27 mouse cellular contexts compared by ENCODE assay signal in the genomic region with DNA sequence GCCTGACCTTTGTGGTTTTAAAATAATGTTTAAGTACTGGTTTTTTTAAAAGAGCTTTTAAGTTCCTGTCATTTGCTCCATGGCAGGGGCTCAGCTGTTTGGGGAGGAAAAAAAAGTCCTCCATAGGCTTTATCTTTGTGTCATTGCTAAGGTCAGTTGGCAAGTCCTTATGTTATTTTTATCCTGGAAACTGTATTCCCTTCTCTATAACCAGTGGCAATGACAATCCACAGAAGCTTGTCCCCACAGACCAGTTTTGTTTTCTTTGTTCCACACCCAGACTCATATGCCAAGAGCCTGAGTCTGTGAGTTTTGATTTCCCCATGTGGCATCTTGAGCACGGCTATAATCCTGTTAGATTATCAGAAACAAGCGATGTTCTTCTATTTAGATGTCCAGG. TPM values are rescaled to one million over a fixed set of nuclear protein-coding genes. Genes with fewer than 3 reads are reported as not detected.
DNase-seq lines count a peak whose midpoint lies in the region; ATAC-seq lines count a peak whose summit lies in the region.
"Had no signal": no experiment of that assay in that cellular context is flagged by ENCODE, and none has a peak within 500 bp of the region (broad histone marks: within the 10 kb centered on the region; RNA-seq: fewer than 3 reads in every experiment).

No protein-coding gene starts in this region.

- H3K4me2 ChIP-seq in liver, embryonic 12.5 days, result peak overlapping the region; percentile 39
- H3K4me2 ChIP-seq in liver, embryonic 11.5 days, result no peak overlapping the region
- H3K4me2 ChIP-seq in heart, embryonic 13.5 days, result peak overlapping the region; percentile 39
- peak overlapping the region; percentile 20; the same call in 1 of the 2 replicates for H3K4me2 ChIP-seq in liver, embryonic 16.5 days (ENCODE audit: low read depth, low read length)
- H3K4me2 ChIP-seq: intestine, embryonic 15.5 days; limb, embryonic 13.5 days; lung, embryonic 15.5 days had no signal

- H3K9me3 ChIP-seq in liver, embryonic 12.5 days (replicated peaks), result no peaks in the 10 kb centered on the region
- no peaks in the 10 kb centered on the region for H3K9me3 ChIP-seq in liver, embryonic 11.5 days (ENCODE audit: control insufficient read depth, low read length)
- H3K9me3 ChIP-seq in heart, embryonic 13.5 days, result no peaks in the 10 kb centered on the region
- H3K9me3 ChIP-seq in liver, embryonic 16.5 days (replicated peaks; ENCODE audit: control insufficient read depth, low read length), result no peaks in the 10 kb centered on the region
- H3K9me3 ChIP-seq: embryonic facial prominence, embryonic 10.5 days; forebrain, embryonic 10.5 days; hindbrain, embryonic 10.5 days; intestine, embryonic 15.5 days; limb, embryonic 13.5 days; lung, embryonic 15.5 days; megakaryocyte, embryonic 14.5 days had no signal

- peak; percentile 42 to 52 for DNase-seq in heart, adult 18-20 months
- DNase-seq in heart, postnatal 4 days, result no peak
- no peak for DNase-seq in liver, embryonic 11.5 days (ENCODE audit: low spot score)
- DNase-seq in lung, adult 18-20 months, result no peak
- DNase-seq: adrenal gland, postnatal 25 days; cerebellum, adult 11 months; cerebellum, adult 9-11 months; gastrocnemius, postnatal 25 days; kidney, postnatal 25 days; lung, postnatal 36 days; midbrain, embryonic 14.5 days; right cerebral cortex, postnatal 14 days; thymus, adult 2 months had no signal

- no peak for ATAC-seq in liver, embryonic 12.5 days
- no peak for ATAC-seq in liver, embryonic 11.5 days (replicated peaks; ENCODE audit: low FRiP score)
- ATAC-seq in heart, embryonic 13.5 days (ENCODE audit: extremely low read depth, insufficient number of reproducible peaks, low FRiP score, low TSS enrichment), result no peak; the same call in 1 of the 2 replicates
- ATAC-seq in liver, embryonic 16.5 days (ENCODE audit: low read depth), result no peak
- ATAC-seq: CD4-positive, CD25-positive, alpha-beta regulatory T cell, adult 4 months; forebrain, embryonic 16.5 days; hindbrain, embryonic 16.5 days; intestine, embryonic 15.5 days had no signal

- peak overlapping the region; percentile 31; the same call in 1 of the 2 replicates for H3K9ac ChIP-seq in liver, embryonic 12.5 days
- H3K9ac ChIP-seq in liver, embryonic 11.5 days (ENCODE audit: low read depth, low read length), result no peak overlapping the region
- H3K9ac ChIP-seq in heart, embryonic 13.5 days, result peak overlapping the region; percentile 51
- H3K9ac ChIP-seq in liver, embryonic 16.5 days (ENCODE audit: low read depth, low read length), result no peak overlapping the region
- H3K9ac ChIP-seq: intestine, embryonic 15.5 days; limb, embryonic 13.5 days; lung, embryonic 15.5 days had no signal

- H3K36me3 ChIP-seq in liver, embryonic 12.5 days, result peaks cover 86% of the 10 kb centered on the region
- no peaks in the 10 kb centered on the region; the same call in 1 of the 2 replicates for H3K36me3 ChIP-seq in liver, embryonic 11.5 days (ENCODE audit: control insufficient read depth, insufficient read depth, low read length)
- peaks cover 22% of the 10 kb centered on the region for H3K36me3 ChIP-seq in heart, embryonic 13.5 days
- peaks cover 50% of the 10 kb centered on the region for H3K36me3 ChIP-seq in liver, embryonic 16.5 days (ENCODE audit: control insufficient read depth, insufficient read depth)
- H3K36me3 ChIP-seq: embryonic facial prominence, embryonic 10.5 days; forebrain, embryonic 10.5 days; intestine, embryonic 15.5 days; limb, embryonic 13.5 days; lung, embryonic 15.5 days had no signal

- H3K4me3 ChIP-seq in liver, embryonic 12.5 days, result peak overlapping the region; percentile 3; the same call in 1 of the 2 replicates
- no peak overlapping the region for H3K4me3 ChIP-seq in liver, embryonic 11.5 days (ENCODE audit: low read depth, low read length)
- no peak overlapping the region for H3K4me3 ChIP-seq in heart, embryonic 13.5 days
- no peak overlapping the region for H3K4me3 ChIP-seq in liver, embryonic 16.5 days (ENCODE audit: low read depth, low read length)
- H3K4me3 ChIP-seq: embryonic facial prominence, embryonic 10.5 days; forebrain, embryonic 10.5 days; hindbrain, embryonic 10.5 days; intestine, embryonic 15.5 days; limb, embryonic 13.5 days; lung, embryonic 15.5 days; megakaryocyte, embryonic 14.5 days had no signal

- peaks cover 83% of the 10 kb centered on the region for H3K4me1 ChIP-seq in liver, embryonic 12.5 days
- H3K4me1 ChIP-seq in liver, embryonic 11.5 days (replicated peaks; ENCODE audit: control insufficient read depth, insufficient read depth, low read length), result peaks cover 27% of the 10 kb centered on the region
- peaks cover 74% of the 10 kb centered on the region for H3K4me1 ChIP-seq in heart, embryonic 13.5 days
- H3K4me1 ChIP-seq in liver, embryonic 16.5 days (ENCODE audit: control insufficient read depth, low read depth, low read length), result peaks cover 47% of the 10 kb centered on the region
- H3K4me1 ChIP-seq: embryonic facial prominence, embryonic 10.5 days; forebrain, embryonic 10.5 days; hindbrain, embryonic 10.5 days; intestine, embryonic 15.5 days; limb, embryonic 13.5 days had no signal

- no peaks in the 10 kb centered on the region for H3K27me3 ChIP-seq in liver, embryonic 12.5 days (replicated peaks)
- H3K27me3 ChIP-seq in liver, embryonic 11.5 days (replicated peaks; ENCODE audit: control insufficient read depth, insufficient read depth, low read length), result no peaks in the 10 kb centered on the region
- no peaks in the 10 kb centered on the region for H3K27me3 ChIP-seq in heart, embryonic 13.5 days (replicated peaks)
- H3K27me3 ChIP-seq in liver, embryonic 16.5 days (ENCODE audit: control insufficient read depth, insufficient read depth, low read depth, low read length), result no peaks in the 10 kb centered on the region
- H3K27me3 ChIP-seq: intestine, embryonic 15.5 days; limb, embryonic 13.5 days; lung, embryonic 15.5 days; megakaryocyte, embryonic 14.5 days had no signal

- WGBS in liver, embryonic 12.5 days (ENCODE audit: insufficient replicate concordance), result 75% methylated on average over 2 of the region's 2 CpGs
- WGBS in liver, embryonic 11.5 days, result 75% methylated on average over 2 of the region's 2 CpGs
- 29% methylated on average over 2 of the region's 2 CpGs for WGBS in heart, embryonic 13.5 days
- WGBS in liver, embryonic 16.5 days (ENCODE audit: insufficient replicate concordance), result 77% methylated on average over 2 of the region's 2 CpGs

- peak overlapping the region; percentile 32; the same call in 1 of the 2 replicates for H3K27ac ChIP-seq in liver, embryonic 12.5 days
- H3K27ac ChIP-seq in liver, embryonic 11.5 days (ENCODE audit: low read depth, low read length), result no peak overlapping the region
- H3K27ac ChIP-seq in heart, embryonic 13.5 days (replicated peaks), result peak overlapping the region; percentile 83
- peak overlapping the region; percentile 44; the same call in 1 of the 2 replicates for H3K27ac ChIP-seq in liver, embryonic 16.5 days (ENCODE audit: low read length)
- H3K27ac ChIP-seq: embryonic facial prominence, embryonic 10.5 days; forebrain, embryonic 10.5 days; hindbrain, embryonic 10.5 days; intestine, embryonic 15.5 days; limb, embryonic 13.5 days; lung, embryonic 15.5 days; stomach, postnatal 0 days had no signal

RNA-seq across cellular contexts. Expression of a gene that starts 21.6 kb away (rescaled TPM):
- 100 to 1,000 TPM; 103 to 109 TPM for total RNA-seq in heart, adult 18-20 months (2021)
- total RNA-seq in heart, postnatal 4 days (2021), result 10 to 100 TPM; 63.1 to 71.0 TPM
- polyA plus RNA-seq in liver, embryonic 12.5 days (2016; fragmentation: Nextera tagmentation; extraction: Ambion mirVana), result 21.5 and 24.7 TPM in 2 replicates
- 14.4 and 15.8 TPM in 2 replicates for polyA plus RNA-seq in liver, embryonic 11.5 days (2014; fragmentation: Nextera tagmentation; extraction: Ambion mirVana)
- polyA plus RNA-seq in heart, embryonic 13.5 days (2015; fragmentation: Nextera tagmentation; extraction: Ambion mirVana), result 6.2 and 6.7 TPM in 2 replicates
- polyA plus RNA-seq in liver, embryonic 16.5 days (2015; fragmentation: Nextera tagmentation; extraction: Ambion mirVana), result 20.8 and 21.0 TPM in 2 replicates

Comparison
In these comparisons a context has a peak if more than half of its experiments do, and no peak if none do; other contexts are left out.
1. DNase-seq: peak in heart, adult 18-20 months (2 of 2); none in heart, postnatal 4 days (single experiment), liver, embryonic 11.5 days (single experiment) and lung, adult 18-20 months (0 of 2).
2. H3K9ac ChIP-seq: peak in liver, embryonic 12.5 days (single experiment) and heart, embryonic 13.5 days (single experiment); none in liver, embryonic 11.5 days (single experiment) and liver, embryonic 16.5 days (single experiment).